Mouse (Mus musculus) MEL (cell line): ENCODE measurements around the gene Psme3.

Experiments
- CHD1 ChIP-seq: IDR thresholded peaks from 2 replicates; pipeline ENCODE4 v1.6.1; 2012; ENCODE audit warnings: low read depth, mild to moderate bottlenecking, inconsistent platforms, low read length, improper control_type of control experiment
- CTCF ChIP-seq, 3 experiments: IDR thresholded peaks in 2 of 3; conservative IDR thresholded peaks in 1 of 3; 2 replicates each; pipeline ENCODE4 v1.5.1; 2011 to 2012; ENCODE audit warnings: low read length in 3 of 3, low read depth in 2 of 3, mild to moderate bottlenecking in 2 of 3, improper control_type of control experiment in 1 of 3, inconsistent platforms in 1 of 3, mixed read lengths in 1 of 3, moderate library complexity in 1 of 3; ENCODE audit not compliant: control insufficient read depth in 1 of 3, insufficient read depth in 1 of 3, poor library complexity in 1 of 3, severe bottlenecking in 1 of 3
- EP300 ChIP-seq, 2 experiments: IDR thresholded peaks; 2 replicates each; pipeline ENCODE4 v1.6.1; 2011; ENCODE audit warnings: improper control_type of control experiment in 2 of 2, low read length in 2 of 2, low read depth in 1 of 2, mild to moderate bottlenecking in 1 of 2
- GATA1 ChIP-seq: IDR thresholded peaks from 2 replicates; pipeline ENCODE4 v1.6.1; 2011; ENCODE audit warnings: low read depth, low read length, improper control_type of control experiment
- MAX ChIP-seq: IDR thresholded peaks from 2 replicates; pipeline ENCODE4 v1.6.1; 2011; ENCODE audit warnings: low read length, improper control_type of control experiment
- MAZ ChIP-seq: IDR thresholded peaks from 2 replicates; pipeline ENCODE4 v1.6.1; 2012; ENCODE audit warnings: low read depth, mild to moderate bottlenecking, inconsistent platforms, low read length, improper control_type of control experiment
- MEF2A ChIP-seq: IDR thresholded peaks from 2 replicates; pipeline ENCODE4 v1.6.1; 2014; ENCODE audit warnings: low read depth, mild to moderate bottlenecking, inconsistent platforms, low read length, improper control_type of control experiment; ENCODE audit not compliant: poor library complexity, insufficient replicate concordance, severe bottlenecking; ENCODE audit errors: extremely low read depth
- MXI1 ChIP-seq: IDR thresholded peaks from 2 replicates; pipeline ENCODE4 v1.6.1; 2011; ENCODE audit warnings: mild to moderate bottlenecking, low read depth, low read length, improper control_type of control experiment
- SIN3A ChIP-seq: IDR thresholded peaks from 2 replicates; pipeline ENCODE4 v1.6.1; 2012; ENCODE audit warnings: low read length, improper control_type of control experiment, inconsistent platforms
- SMC3 ChIP-seq: IDR thresholded peaks from 2 replicates; pipeline ENCODE4 v1.6.1; 2011; ENCODE audit warnings: low read depth, low read length, improper control_type of control experiment
- TAL1 ChIP-seq: IDR thresholded peaks from 2 replicates; pipeline ENCODE4 v1.6.1; 2012; ENCODE audit warnings: mild to moderate bottlenecking, inconsistent platforms, low read length, moderate library complexity, mixed read lengths
- TBP ChIP-seq: IDR thresholded peaks from 2 replicates; pipeline ENCODE4 v1.8.0; 2011; ENCODE audit warnings: low read depth, low read length, improper control_type of control experiment
- ZKSCAN1 ChIP-seq: IDR thresholded peaks from 2 replicates; pipeline ENCODE4 v1.6.1; 2012; ENCODE audit warnings: low read depth, mild to moderate bottlenecking, inconsistent platforms, low read length, improper control_type of control experiment, moderate library complexity
- ZNF384 ChIP-seq: IDR thresholded peaks from 2 replicates; pipeline ENCODE4 v1.6.1; 2012; ENCODE audit warnings: low read depth, mild to moderate bottlenecking, inconsistent platforms, low read length, improper control_type of control experiment

GRCm38 (mm10) chr11:101302004-101302798 is 13.8 kb upstream of the Psme3 start, which contains the start of gene Becn1:
- TF ChIP-seq SIN3A (peak; percentile 93), MAZ (peak; percentile 71; the same call in 1 of the 2 replicates), MAX (peak; percentile 46; the same call in 1 of the 2 replicates), GATA1 (no peak), ZKSCAN1 (no peak), MXI1 (peak; percentile 82), SMC3 (peak; percentile 70), CTCF (IDR thresholded peaks at IDR 0.05 in 2 of 3, conservative IDR thresholded peaks at IDR 0.05 in 1 of 3; ENCODE audit: control insufficient read depth in 1 of 3, insufficient read depth in 1 of 3, low read depth in 2 of 3, low read length in 3 of 3, poor library complexity in 1 of 3, severe bottlenecking in 1 of 3) (peak; percentile 90 to 97 (median 97)), TAL1 (no peak), MEF2A (no peak), ZNF384 (peak; percentile 35; the same call in 1 of the 2 replicates), TBP (peak; percentile 76), CHD1 (no peak), EP300 (IDR thresholded peaks at IDR 0.05; ENCODE audit: low read depth in 1 of 2, low read length in 2 of 2) (no peak; a peak in 2 of 4 replicates)
